Mouse (Mus musculus) retina, postnatal 7 days (tissue): ENCODE measurements around the gene Syne3.

ENCODE experiments used
- DNase-seq: peaks from one replicate; pipeline ENCODE4 v3.0.0-alpha.2; 2012; ENCODE audit warnings: low read depth, low spot score

The Syne3 gene

GRCm38 (mm10) chr12:104969618-104970017 is 40.0 kb downstream of the Syne3 start:
- no peak for DNase-seq

DNA sequence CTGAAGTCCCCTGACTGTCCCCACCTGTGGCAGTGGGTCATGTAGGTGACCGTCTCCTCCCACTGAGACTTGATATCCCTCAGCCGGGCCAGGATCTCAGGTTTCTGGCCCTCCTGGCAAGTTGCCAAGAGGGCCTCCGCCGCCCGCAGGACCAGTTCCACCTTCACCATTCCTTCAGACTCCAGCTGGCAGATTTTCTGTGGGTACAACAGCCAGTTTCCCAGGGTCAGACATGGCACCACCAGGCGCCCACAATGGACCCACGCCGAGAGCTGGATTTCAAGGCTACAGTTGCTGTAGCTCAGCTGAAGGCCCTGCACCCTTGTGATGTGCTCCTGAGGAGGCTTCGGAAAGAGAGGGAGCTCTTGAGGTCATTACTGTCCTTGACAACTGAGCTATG is 40.4 kb downstream of the Syne3 start:
- DNase-seq = no peak

GRCm38 (mm10) chr12:104964953-104965911 is 44.4 kb downstream of the Syne3 start:
- DNase-seq = peak; percentile 27

DNA sequence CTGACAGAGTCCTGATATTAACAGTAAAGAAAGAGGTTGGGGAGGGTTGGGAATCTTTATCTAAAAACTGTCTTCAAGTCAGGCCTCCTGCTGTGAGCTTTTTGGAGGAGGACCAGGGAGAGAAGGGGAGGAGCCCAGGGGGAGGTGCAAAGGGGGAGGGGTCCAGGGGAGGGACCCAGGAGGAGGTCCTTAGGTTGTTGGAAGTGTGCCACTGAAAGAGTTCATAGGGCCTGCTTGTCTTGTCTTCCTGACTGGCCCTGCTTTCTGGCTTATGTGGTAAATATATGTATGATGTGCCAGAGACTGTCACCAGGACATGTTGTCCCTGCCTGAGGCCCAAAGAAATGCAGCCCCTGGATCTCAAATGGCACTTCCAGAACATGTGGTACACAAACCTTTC is 49.2 kb downstream of the Syne3 start:
- no peak for DNase-seq

GRCm38 (mm10) chr12:104959966-104960365 is 49.6 kb downstream of the Syne3 start:
- no peak for DNase-seq

- DNase-seq = no peak
These were observed 51.3 kb downstream of the Syne3 start for GRCm38 (mm10) chr12:104958263-104958662.

GRCm38 (mm10) chr12:104957165-104957564 is 52.4 kb downstream of the Syne3 start:
- no peak for DNase-seq

DNA sequence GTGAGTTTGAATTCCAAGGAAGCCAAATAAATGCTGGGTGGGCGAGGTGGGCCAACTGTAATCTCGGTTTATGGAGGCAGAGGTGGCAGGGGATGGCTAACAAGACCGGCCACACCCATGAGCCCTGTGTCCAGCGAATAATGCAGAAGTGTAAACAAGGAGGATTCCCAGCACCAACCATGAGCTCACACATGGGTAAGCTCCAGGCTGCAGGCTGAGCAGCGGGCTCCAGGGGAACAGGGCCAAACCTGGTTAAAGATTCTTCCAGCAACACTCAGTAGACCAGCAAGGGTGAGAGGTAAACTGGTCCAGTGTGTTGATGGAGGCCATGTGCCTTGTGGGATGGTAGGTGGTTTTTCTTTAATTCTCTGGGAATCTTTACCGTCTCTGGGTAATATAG is 53.2 kb downstream of the Syne3 start:
- no peak for DNase-seq

- no peak for DNase-seq
These were observed 54.4 kb downstream of the Syne3 start for GRCm38 (mm10) chr12:104955003-104955800.

DNA sequence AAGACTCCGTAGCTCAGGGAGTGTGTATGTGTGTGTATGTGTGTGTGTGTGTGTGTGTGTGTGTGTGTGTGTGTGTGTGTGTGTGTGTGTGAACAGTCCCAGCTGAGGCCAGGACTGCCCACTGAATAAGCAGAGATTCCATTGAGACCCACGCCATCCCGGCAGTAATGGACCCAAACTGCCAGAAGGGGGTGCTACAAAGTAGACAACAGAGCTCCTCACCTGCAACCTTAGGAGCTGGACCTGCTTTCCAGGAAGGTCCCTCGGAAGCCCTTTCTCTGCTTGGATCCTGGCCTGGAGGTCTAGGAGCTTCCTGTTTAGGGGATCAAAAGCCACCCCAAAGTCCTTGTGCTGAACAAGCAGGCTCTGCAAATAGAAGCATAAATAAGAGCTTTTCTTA is 55.7 kb downstream of the Syne3 start:
- DNase-seq = peak; percentile 40

DNA sequence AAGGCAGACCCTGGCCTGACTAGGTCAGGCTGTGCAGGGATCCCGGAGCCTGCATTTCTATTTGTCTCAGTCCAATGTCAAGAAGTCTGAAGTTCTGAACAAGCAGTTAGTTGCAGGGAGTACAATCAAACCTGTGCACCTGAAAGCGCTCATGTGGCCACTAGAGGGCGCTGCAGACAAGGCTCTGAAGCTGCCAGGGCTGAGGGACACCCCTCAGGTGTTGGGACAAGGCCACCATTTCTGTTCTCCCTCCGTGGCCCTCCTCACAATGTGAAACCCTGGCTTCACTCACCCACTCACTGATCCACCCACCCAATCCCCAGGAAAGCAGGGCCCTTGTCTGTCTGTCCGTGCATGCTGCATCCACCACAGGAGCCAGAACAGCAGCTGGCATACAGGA is 57.2 kb downstream of the Syne3 start:
- DNase-seq = peak; percentile 62

GRCm38 (mm10) chr12:104947911-104948310 is 61.7 kb downstream of the Syne3 start:
- no peak for DNase-seq

- DNase-seq = no peak
These were observed 63.4 kb downstream of the Syne3 start for GRCm38 (mm10) chr12:104946231-104946630.

- no peak for DNase-seq
These were observed 69.1 kb downstream of the Syne3 start for GRCm38 (mm10) chr12:104940466-104940865.

DNA sequence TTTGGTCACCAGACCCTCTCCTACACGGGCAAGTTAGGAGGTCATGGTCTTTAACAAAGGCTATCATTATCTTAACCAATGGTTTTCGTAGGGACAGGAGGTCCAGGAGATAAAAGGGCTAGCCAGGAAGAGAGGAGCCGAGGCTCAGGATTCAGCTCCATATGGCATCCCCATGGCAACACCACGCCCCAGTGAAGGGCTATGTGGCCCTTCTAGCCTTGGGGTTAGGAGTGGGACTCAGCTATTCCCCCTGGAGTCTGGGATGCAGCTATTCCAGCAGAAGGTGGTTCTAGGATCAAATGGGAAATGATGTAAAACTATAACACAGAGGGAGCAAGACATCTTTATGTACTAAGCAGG is 69.6 kb downstream of the Syne3 start:
- no peak for DNase-seq

- DNase-seq = peak; percentile 64
These were observed 70.1 kb downstream of the Syne3 start for GRCm38 (mm10) chr12:104939372-104940026.

GRCm38 (mm10) chr12:104938935-104939334 is 70.7 kb downstream of the Syne3 start:
- no peak for DNase-seq

DNA sequence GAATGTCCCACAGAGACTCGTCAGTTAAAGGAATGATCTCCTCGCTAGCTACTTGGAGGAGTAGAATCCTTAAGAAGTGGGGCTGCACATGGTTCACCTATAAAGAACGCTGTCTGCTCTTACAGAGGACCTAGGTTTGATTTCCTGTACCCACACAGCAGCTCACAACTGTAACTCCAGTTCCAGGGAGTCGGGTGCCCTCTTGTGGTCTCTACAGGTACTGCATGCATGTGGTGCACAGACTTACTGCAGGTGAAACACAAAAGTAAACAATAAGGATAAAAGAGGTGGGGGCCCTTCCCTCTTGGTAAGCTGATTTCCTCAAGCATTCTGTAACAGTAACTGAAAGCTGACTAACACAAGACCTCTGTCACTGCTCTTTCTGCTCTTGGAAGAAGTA is 73.4 kb downstream of the Syne3 start:
- no peak for DNase-seq

DNA sequence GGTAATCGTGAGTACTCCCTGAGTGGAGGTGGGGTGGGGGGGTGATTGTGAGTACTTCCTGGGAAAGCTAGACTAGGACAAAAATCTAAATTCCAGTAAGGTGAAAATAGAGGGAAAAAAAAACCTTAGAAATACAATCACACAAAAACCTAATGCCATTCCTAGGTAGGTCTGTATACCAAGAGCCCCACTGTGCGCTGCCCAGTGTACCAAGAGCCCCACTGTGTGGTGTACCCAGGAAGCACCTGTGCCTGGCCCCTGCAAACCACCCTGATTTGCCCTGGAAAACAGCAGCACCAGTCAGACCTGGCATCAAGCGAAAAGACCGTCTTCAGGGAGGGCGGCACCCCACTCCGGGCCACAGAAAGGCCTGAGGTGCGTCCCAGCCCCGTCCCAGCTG is 74.5 kb downstream of the Syne3 start:
- no peak for DNase-seq

DNA sequence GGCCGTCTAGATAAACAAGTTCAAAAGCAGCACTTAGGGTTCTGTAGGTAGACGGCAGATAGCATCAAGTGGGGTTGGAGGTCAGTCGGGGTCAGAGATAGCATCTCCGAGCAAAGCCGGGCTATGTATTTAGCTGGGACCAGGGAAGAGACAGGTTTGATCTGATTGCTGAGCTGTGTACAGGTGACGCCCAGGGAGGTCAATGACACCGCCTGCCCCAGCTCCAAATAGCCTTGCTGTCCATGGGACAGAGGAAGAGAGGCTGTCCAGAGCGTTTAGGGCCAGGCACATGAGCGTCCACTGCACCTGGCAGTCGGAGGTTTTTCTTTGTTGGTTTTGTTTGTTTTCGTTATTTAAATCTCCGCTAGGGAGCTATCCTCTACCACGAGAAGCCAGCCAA is 75.8 kb downstream of the Syne3 start:
- no peak for DNase-seq

DNA sequence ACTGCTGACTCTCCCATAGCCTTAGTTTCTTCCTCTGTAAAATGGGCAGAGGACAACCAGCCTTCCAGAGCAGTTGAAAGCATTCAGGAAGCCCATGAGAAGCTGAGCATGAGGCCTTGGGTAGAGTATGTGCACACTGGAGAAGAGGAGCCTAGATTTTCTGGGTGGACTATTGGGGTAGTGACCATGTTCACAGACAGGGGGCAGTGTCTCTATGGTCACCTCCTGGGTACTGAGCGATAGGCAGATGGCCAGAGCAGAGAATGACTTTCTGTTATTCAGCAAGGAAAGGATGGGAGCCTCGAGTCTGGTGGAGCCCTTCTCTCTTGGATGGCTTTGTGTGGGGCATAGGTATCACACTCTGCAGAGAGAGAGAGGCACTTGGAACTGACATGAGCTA is 76.4 kb downstream of the Syne3 start:
- DNase-seq = no peak

DNA sequence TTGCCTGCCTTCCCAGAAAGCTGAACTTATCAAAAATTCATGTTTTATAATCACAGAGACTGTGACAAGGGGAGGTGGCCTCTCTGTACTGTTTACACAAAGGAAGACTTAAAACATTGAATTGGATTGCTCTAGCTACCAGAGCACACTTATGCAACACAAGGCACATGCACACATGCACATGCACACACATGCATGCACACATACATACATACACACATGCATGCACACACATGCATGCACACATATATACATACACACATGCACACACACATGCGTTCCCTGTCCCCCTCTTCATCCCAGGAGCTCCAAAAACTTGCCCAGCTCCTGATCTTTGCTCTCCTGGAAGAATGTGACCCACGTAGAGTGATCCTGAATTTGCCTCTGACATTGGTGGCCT is 83.8 kb downstream of the Syne3 start:
- DNase-seq = no peak
